Comparison of ENCODE assay signal across 7 mouse cellular contexts in the genomic region with DNA sequence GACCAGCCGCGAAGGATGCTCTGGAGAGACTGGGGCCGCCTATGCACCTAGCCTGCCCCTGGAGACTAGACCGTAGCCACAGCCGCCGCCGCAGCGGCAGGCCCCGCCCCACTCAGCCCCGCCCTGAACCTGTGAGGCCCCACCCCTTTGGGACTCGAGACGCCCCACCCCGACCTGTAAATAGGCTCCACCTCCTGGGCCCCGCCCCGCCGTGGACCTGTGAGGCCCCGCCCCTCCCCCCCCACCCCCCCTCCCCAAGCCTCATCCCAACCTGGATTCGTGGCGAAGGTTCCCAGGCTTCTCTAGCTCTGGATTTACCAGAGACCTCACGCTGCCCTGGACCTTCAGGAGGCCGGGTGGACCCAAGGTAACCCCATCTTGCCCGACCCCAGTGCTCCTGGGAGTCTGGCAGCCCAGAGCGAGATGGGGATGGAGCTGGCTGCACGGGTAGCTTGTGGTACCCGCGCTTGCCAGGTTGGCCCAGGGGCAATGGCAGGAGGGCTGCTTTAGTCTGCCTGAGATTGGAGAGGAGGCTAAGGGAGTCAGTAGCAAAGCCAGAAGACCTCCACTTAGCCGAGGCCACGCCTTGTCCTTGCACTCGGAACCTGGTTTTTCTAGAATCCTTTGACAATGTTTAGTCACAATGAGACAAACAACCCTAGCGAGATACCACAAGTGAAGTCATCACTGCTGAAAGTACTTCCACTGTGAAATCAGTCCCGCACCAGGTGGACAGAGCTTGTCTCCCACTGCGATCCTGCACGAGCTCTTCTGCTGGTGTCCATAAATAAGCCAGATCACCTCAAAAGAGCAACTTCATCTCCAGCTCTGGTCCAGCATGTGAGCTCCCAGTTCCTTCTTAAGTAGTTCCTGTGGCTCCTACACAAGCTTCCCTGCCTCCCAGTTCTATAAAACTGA.
DNase-seq lines count a peak whose midpoint lies in the region; ATAC-seq and TF ChIP-seq lines count a peak whose summit lies in the region.

No protein-coding gene starts in this region.

- H3K27me3 ChIP-seq in ES-Bruce4 (ENCODE audit: control insufficient read depth, insufficient read depth, low read length, poor library complexity, severe bottlenecking), result no peaks in the 10 kb centered on the region
- H3K27me3 ChIP-seq in liver, embryonic 13.5 days, result peaks cover 13% of the 10 kb centered on the region; the same call in 1 of the 2 replicates
- no peaks in the 10 kb centered on the region for H3K27me3 ChIP-seq in thymus, adult 2 months (ENCODE audit: control insufficient read depth, insufficient read depth, low read length)

- DNase-seq in ZHBTc4 (ENCODE audit: low read depth, low spot score), result peak; percentile 66
- DNase-seq in embryo, embryonic 11.5 days (ENCODE audit: low read depth, low spot score), result peak; percentile 24
- DNase-seq in liver, embryonic 13.5 days, result peak; percentile 1
- peak; percentile 75 for DNase-seq in naive thymus-derived CD4-positive, alpha-beta T cell, adult 2 months (ENCODE audit: low read depth)
- DNase-seq in thymus, adult 2 months, result peak; percentile 12

- peak overlapping the region; percentile 58 for H3K4me2 ChIP-seq in liver, embryonic 13.5 days

- no peak overlapping the region for H3K9ac ChIP-seq in ES-Bruce4 (ENCODE audit: low read depth, poor library complexity, severe bottlenecking)
- H3K9ac ChIP-seq in liver, embryonic 13.5 days, result no peak overlapping the region

- TF ChIP-seq EP300 in ES-Bruce4 (IDR thresholded peaks at IDR 0.05; ENCODE audit: insufficient read depth, low read depth, low read length), result no peak

- H3K4me3 ChIP-seq in ES-Bruce4 (ENCODE audit: low read depth, low read length), result peak overlapping the region; percentile 74
- peak overlapping the region; percentile 40 for H3K4me3 ChIP-seq in liver, embryonic 13.5 days (replicated peaks)
- H3K4me3 ChIP-seq in thymus, adult 2 months (ENCODE audit: control insufficient read depth, insufficient read depth, low read length), result no peak overlapping the region

- no peaks in the 10 kb centered on the region for H3K4me1 ChIP-seq in ES-Bruce4 (ENCODE audit: control insufficient read depth, insufficient read depth, low read length)
- peaks cover 10% of the 10 kb centered on the region for H3K4me1 ChIP-seq in liver, embryonic 13.5 days (replicated peaks)
- H3K4me1 ChIP-seq in thymus, adult 2 months (replicated peaks; ENCODE audit: control insufficient read depth, insufficient read depth, low read length), result peaks cover 6% of the 10 kb centered on the region

- peak; percentile 85 for ATAC-seq in inflammation-experienced regulatory T-cells, adult 6 months
- peak; percentile 79 for ATAC-seq in liver, embryonic 13.5 days (ENCODE audit: low read depth)

- 12% methylated on average over 29 of the region's 33 CpGs for WGBS in liver, embryonic 13.5 days (ENCODE audit: insufficient replicate concordance)
- 35% methylated on average over 31 of the region's 33 CpGs for WGBS in thymus, adult 2 months

- no peaks in the 10 kb centered on the region for H3K36me3 ChIP-seq in ES-Bruce4 (ENCODE audit: control insufficient read depth, insufficient read depth, low read length, poor library complexity, severe bottlenecking)
- no peaks in the 10 kb centered on the region for H3K36me3 ChIP-seq in liver, embryonic 13.5 days
- no peaks in the 10 kb centered on the region for H3K36me3 ChIP-seq in thymus, adult 2 months (ENCODE audit: control insufficient read depth, insufficient read depth, low read length)

- TF ChIP-seq CTCF in ES-Bruce4 (IDR thresholded peaks at IDR 0.05; ENCODE audit: low read depth, low read length), result no peak
- TF ChIP-seq CTCF in thymus, adult 2 months (IDR thresholded peaks at IDR 0.05; ENCODE audit: borderline replicate concordance, control insufficient read depth, extremely low read depth, insufficient read depth, low read length, poor library complexity), result no peak

- no peak overlapping the region for H3K27ac ChIP-seq in ES-Bruce4 (ENCODE audit: insufficient read depth, low read length)
- no peak overlapping the region for H3K27ac ChIP-seq in liver, embryonic 13.5 days
- no peak overlapping the region for H3K27ac ChIP-seq in thymus, adult 2 months (ENCODE audit: control insufficient read depth, insufficient read depth, low read length)

- no peaks in the 10 kb centered on the region for H3K9me3 ChIP-seq in ES-Bruce4 (replicated peaks; ENCODE audit: control insufficient read depth, insufficient read depth, low read length, poor library complexity, severe bottlenecking)
- H3K9me3 ChIP-seq in liver, embryonic 13.5 days (replicated peaks), result no peaks in the 10 kb centered on the region

- TF ChIP-seq POLR2A in ES-Bruce4 (IDR thresholded peaks at IDR 0.05; ENCODE audit: insufficient read depth, low read length), result no peak
- no peak for TF ChIP-seq POLR2A in thymus, adult 2 months (IDR thresholded peaks at IDR 0.05; ENCODE audit: control insufficient read depth, extremely low read depth, insufficient read depth, low read length, poor library complexity)

Comparison
In these comparisons a context has a peak if more than half of its experiments do, and no peak if none do; other contexts are left out.
1. DNase-seq: peak in every context shown above with its lines; median percentile 75 in naive thymus-derived CD4-positive, alpha-beta T cell, adult 2 months; 66 in ZHBTc4; 24 in embryo, embryonic 11.5 days; 12 in thymus, adult 2 months; 1 in liver, embryonic 13.5 days.